Mouse (Mus musculus): ENCODE data around the gene Gm45015. TPM values are rescaled to one million over a fixed set of nuclear protein-coding genes. Genes with fewer than 3 reads are reported as not detected.
"Not testable (repeated sequence)": the region's sequence is repeated elsewhere in the genome, so short reads cannot be mapped to it uniquely, and the experiment has no call there.

Gene Gm45015
- total RNA-seq (2021) = not detected
- long read RNA-seq = 0 reads

GRCm38 (mm10) chrX:73336740-73337139, at the start of gene Gm45015:
Gene Gm45015 (minus strand): TSS chrX:73336840.
- DNase-seq (ENCODE audit: low spot score in 2 of 2) = no peak

DNA sequence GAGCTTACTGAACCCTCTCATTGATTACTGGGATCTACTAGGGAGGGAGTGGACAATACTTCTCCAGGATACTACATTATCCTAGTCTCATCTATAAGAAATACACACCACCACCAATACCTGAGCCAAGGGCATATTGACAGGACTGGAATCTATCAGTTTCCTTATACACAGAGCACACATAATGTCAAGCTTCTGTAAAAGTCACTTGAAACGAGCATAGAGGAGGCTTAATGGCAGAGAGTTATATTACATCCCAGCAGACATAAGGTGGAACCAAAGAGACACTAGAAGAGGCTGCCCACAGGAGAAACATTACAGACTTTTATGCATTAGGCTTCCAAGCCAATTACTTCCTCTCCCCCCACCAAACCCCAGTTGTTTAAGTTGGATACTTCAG, 48.3 kb upstream of the Gm45015 start:
- DNase-seq (ENCODE audit: low spot score in 2 of 2) = no peak

- no peak for DNase-seq (ENCODE audit: low spot score in 2 of 2)
Measured at GRCm38 (mm10) chrX:73384419-73384818, 47.8 kb upstream of the Gm45015 start.

DNA sequence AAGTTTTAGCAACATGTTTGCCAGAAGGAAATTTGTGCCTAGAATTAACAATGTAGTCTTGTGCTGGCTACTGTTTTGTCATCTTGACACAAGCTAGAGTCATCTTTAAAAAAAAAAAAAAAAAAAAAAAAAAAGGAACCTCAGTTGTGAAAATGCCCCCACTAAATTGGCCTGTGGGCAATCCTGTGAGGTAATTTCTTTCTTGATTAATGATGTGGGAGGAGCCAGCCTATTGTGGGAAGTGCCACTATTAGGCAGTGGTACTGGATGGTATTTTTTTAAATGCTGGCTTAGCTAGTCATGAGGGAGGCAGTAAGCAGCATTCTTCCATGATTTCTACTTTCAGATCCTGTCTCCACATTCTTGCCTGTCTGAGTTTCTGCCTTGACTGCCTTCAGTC, 26.7 kb upstream of the Gm45015 start:
- no peak for DNase-seq (ENCODE audit: low spot score in 2 of 2)

DNA sequence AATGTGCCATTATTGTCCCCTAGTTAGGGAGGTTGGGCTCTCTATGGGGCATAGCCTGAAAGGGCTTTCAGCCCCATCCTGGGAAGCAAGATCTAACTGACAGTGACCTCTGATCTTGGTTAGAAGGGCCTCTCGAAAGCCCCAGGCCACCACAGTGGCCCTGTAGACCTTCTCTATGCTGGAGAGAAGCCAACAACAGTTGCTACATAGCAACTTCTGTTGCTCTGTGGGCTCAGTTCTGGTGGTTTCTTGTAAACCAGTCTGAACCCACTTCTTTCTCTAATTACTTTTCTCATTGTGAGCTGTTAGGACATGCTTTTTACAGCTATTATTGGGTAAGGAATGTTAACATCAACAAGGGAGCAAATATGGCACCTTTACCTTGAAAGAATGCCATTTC, 20.1 kb upstream of the Gm45015 start:
- no peak for DNase-seq (ENCODE audit: low spot score in 2 of 2)

DNA sequence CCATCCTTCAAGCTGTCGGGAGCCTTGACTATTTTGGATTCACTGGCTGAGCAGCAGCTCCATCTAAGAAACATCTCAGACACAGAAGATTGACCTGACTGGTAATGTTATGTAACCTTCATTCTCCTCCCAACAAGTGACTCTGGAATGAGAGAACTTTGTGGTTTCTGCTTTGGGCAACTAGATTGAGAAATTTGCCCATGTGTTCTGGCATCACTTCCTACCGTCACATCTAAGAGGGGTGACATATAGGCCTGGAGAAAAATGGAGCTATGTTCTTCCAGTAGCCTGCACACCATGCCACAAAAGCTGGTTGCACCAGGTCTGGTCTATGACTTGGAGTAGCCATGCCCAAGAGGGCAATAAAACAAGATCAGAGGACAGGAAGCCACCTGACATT, 19.5 kb upstream of the Gm45015 start:
- no peak for DNase-seq (ENCODE audit: low spot score in 2 of 2)

- no peak for DNase-seq (ENCODE audit: low spot score in 2 of 2)
Measured at GRCm38 (mm10) chrX:73344346-73344745, 7.7 kb upstream of the Gm45015 start.

DNA sequence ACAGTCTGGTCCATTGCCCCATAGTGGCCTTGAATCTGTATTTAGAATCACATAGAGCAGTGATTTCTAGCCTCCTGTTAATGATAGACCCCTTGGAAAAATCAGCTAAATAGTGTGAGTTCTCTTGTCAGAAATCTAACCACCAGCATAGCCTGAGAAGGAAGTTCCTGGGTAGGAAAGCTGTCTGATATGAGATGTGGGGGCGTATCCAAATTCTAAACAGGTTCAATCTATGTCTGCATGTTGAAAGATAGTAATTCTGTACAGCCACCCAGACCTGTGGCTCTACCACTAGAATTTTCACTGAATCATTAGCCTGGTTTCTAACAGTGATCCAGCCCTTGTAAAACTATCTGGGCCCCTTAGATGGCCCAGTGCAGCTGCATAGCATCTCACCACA, 7.2 kb upstream of the Gm45015 start:
- DNase-seq (ENCODE audit: low spot score in 2 of 2) = no peak

- peak; percentile 22 to 38 for DNase-seq (ENCODE audit: low spot score in 2 of 2)
Measured at GRCm38 (mm10) chrX:73342941-73343735, 6.5 kb upstream of the Gm45015 start.

DNA sequence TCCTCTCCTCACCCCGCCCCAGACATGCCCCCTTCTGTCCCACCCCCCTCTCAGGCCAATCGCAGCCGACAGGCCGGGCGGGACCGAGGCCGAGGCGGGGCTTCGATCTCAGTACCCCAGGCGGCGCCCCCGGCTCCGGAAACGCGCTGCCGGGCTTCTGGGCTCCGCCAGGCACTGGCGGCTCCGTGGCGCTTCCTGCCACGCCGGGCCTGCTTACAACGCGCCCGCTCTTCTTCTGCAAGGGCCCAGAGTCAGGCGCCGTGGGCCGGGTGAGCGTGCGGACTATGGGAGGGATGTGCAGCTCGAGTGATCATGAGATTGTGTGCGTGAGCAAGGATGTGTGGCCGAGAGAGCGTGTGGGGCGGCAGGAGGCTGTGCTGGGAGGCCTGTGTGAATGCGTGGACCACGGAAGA, 5.8 kb upstream of the Gm45015 start, which contains the start of gene Zfp275:
Gene Zfp275 (plus strand): TSS at position 139 of the 413 bp plus-strand sequence.
- peak; percentile 67 to 77 for DNase-seq (ENCODE audit: low spot score in 2 of 2)

DNA sequence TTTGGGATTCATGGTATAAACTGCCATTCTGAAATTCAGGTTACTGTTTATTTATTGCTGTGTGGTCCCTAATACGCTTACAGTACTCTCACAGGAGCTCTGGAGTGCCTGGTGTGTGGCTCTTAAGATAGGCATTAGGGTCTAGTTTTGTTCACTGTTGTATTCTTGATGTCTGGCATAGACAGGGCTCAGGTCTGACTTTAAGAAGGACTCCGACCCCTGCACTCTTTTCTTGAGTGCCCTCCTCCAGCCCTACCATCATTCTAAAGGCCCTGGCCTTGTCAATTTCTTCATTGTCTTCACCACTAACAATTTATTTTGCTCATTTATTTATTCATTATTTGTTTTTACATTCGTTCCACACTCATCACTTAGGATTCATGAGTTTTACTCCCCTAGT, 5.4 kb upstream of the Gm45015 start:
- no peak for DNase-seq (ENCODE audit: low spot score in 2 of 2)

GRCm38 (mm10) chrX:73341473-73341872, 4.8 kb upstream of the Gm45015 start:
- no peak for DNase-seq (ENCODE audit: low spot score in 2 of 2)

DNA sequence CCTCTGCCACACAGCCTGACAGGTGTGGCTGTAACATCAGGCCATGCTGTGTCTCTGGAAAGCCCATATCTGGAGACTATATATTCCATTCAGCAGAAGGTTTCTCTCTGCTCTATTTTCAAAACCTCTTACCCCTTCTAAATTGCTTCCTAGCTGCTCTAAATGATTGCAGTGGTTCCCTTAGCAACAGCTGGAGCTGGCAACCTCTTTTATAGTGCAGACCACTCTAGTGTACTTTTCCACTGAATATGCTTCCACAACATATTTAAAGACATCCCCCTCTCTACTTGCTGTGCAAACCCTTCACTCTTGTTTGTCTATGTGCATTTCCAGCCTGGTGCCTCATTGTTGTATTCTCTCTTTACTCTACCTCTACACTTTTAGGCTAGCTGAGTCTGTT, 3.1 kb downstream of the Gm45015 start:
- no peak for DNase-seq (ENCODE audit: low spot score in 2 of 2)

DNA sequence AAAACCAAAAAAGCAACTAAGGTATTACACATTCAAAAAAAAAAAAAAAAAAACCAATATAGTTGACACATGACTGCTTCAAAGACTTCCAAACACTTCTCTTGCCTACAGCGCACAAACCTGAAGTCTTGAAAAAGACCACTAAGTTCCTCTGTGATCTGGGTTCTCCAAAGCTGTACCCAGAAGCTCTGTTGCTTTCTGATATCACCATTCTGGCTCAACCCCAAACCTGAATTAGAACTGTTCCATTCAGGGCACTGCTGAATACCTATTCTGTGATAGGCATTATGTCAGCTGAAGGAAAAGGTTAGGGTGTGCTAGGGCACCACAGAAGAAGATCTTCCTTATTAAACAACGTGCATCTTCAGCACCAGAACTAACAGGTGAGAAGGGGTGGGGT, 9.4 kb downstream of the Gm45015 start:
- no peak for DNase-seq (ENCODE audit: low spot score in 2 of 2)

- no peak for DNase-seq (ENCODE audit: low spot score in 2 of 2)
Measured at GRCm38 (mm10) chrX:73321029-73321428, 15.6 kb downstream of the Gm45015 start.

GRCm38 (mm10) chrX:73312522-73312921, 24.1 kb downstream of the Gm45015 start:
- peak; percentile 16 to 29 for DNase-seq (ENCODE audit: low spot score in 2 of 2)

GRCm38 (mm10) chrX:73295745-73296144, 40.9 kb downstream of the Gm45015 start:
- not testable (repeated sequence) for DNase-seq (ENCODE audit: low spot score in 2 of 2)

DNA sequence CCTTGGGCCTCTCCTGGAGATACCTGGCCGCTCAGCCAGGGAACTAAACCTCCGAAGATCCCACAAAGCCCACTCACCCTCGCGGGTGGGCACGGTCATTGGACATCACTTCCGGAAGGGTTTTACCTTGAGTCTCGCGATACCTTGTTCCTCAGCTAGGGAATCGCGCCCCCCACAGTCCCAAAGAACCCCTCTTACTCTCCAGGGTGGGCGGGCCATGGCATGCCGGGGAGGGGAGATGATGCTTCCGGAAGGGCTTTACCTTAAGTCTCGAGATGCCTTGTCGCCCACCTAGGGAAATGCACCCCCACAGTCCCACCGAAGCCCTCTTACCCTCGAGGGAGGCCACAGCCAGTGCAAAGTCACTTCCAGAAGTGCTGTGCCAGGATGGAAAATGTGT, 43.8 kb downstream of the Gm45015 start, which contains the start of the genes Xlr5a and Xlr5c:
Gene Xlr5a (minus strand): TSS at position 101 of the 400 bp plus-strand sequence.
Gene Xlr5c (minus strand): TSS at position 101 of the 400 bp plus-strand sequence.
- not testable (repeated sequence) for DNase-seq (ENCODE audit: low spot score in 2 of 2)

Other genes starting within 250 kb of the Gm45015 start
- under 1 TPM; 0.62 to 0.80 TPM for gene Xlr3a, start 239.7 kb downstream of the Gm45015 start, total RNA-seq (2021)
- gene Gm14685, start 219.8 kb downstream of the Gm45015 start, total RNA-seq (2021) = 1 to 10 TPM; 1.8 to 2.3 TPM
- not detected for gene Xlr5b, start 188.0 kb downstream of the Gm45015 start, total RNA-seq (2021)
- 1 to 10 TPM in 1 of 2 experiments, under 1 TPM in 1; 0.48 to 2.1 TPM for gene DXBay18, start 187.4 kb downstream of the Gm45015 start, total RNA-seq (2021)
- not detected for gene Spin2d, start 159.9 kb downstream of the Gm45015 start, total RNA-seq (2021)
- 1 to 10 TPM; 4.1 to 7.0 TPM for gene Xlr3b, start 144.6 kb downstream of the Gm45015 start, total RNA-seq (2021)
- gene Xlr4b, start 122.5 kb downstream of the Gm45015 start, total RNA-seq (2021) = under 1 TPM in 1 of 2 experiments, not detected in 1; 0.51 TPM
- 10 to 100 TPM; 13.4 to 15.2 TPM for gene F8a, start 108.5 kb downstream of the Gm45015 start, total RNA-seq (2021)
- not detected for gene Xlr4c, start 93.7 kb downstream of the Gm45015 start, total RNA-seq (2021)
- not detected for gene Xlr3c, start 71.5 kb downstream of the Gm45015 start, total RNA-seq (2021)
- not detected for gene Xlr5a, start 43.9 kb downstream of the Gm45015 start, total RNA-seq (2021)
- not detected for gene Xlr5c, start 43.9 kb downstream of the Gm45015 start, total RNA-seq (2021)
- gene Zfp275, start 5.8 kb upstream of the Gm45015 start, total RNA-seq (2021) = 10 to 100 TPM; 12.1 to 16.1 TPM
- under 1 TPM; 0.16 to 0.29 TPM for gene Gm18336, start 61.9 kb upstream of the Gm45015 start, total RNA-seq (2021)
- gene Zfp92, start 74.3 kb upstream of the Gm45015 start, total RNA-seq (2021) = 1 to 10 TPM; 3.2 to 4.9 TPM
- gene Trex2, start 98.5 kb upstream of the Gm45015 start, total RNA-seq (2021) = not detected
- gene Haus7, start 122.2 kb upstream of the Gm45015 start, total RNA-seq (2021) = 10 to 100 TPM; 18.4 to 19.7 TPM
- gene Bgn, start 146.8 kb upstream of the Gm45015 start, total RNA-seq (2021) = 10 to 100 TPM; 48.6 to 48.8 TPM
- gene Atp2b3, start 166.2 kb upstream of the Gm45015 start, total RNA-seq (2021) = 10 to 100 TPM; 90.9 to 95.2 TPM